Mouse (Mus musculus): ENCODE data around the gene 0610009B22Rik.

The 0610009B22Rik gene

DNA sequence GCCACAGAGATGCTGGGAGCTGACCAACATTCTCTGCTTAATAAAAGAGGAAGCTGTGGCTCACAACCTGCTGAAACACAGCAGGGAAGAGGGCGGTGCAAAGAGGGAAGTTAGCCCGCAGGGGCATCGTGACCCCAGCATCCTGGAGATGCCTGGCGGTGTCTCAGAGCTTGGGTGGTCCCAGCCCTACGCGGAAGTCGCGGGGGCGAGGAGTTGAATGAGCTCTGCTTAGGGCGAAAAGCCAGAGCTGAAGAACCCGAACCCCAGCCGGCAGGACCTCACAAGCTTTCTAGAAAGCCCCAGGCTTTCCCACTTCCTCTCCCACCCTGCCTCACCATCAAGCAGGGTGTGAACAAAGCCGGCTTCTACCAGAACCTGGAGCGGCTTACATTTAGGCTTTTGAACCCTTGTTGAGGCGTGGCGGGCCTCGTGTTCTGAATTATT is 50.7 kb downstream of the 0610009B22Rik start:
- no peak for DNase-seq (ENCODE audit: low read depth, low spot score)

DNA sequence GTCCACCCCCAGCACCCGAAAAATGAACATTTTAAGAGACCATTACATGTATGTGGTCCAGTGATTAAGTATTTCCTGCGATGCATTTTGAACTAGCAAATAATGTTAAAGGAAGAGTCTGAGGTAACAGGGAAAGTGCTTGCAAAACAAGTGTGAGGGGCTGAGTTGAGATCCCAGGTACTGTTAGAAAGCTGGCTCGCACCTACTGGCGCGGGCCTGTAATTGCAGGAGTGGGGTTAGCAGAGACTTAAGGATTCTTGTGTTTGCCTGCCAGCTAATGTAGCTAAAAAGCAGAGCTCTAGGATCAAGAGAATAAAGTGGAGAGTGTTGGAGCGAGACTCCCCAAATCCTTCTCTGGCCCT is 52.4 kb downstream of the 0610009B22Rik start:
- DNase-seq (ENCODE audit: low read depth, low spot score) = peak; percentile 57

DNA sequence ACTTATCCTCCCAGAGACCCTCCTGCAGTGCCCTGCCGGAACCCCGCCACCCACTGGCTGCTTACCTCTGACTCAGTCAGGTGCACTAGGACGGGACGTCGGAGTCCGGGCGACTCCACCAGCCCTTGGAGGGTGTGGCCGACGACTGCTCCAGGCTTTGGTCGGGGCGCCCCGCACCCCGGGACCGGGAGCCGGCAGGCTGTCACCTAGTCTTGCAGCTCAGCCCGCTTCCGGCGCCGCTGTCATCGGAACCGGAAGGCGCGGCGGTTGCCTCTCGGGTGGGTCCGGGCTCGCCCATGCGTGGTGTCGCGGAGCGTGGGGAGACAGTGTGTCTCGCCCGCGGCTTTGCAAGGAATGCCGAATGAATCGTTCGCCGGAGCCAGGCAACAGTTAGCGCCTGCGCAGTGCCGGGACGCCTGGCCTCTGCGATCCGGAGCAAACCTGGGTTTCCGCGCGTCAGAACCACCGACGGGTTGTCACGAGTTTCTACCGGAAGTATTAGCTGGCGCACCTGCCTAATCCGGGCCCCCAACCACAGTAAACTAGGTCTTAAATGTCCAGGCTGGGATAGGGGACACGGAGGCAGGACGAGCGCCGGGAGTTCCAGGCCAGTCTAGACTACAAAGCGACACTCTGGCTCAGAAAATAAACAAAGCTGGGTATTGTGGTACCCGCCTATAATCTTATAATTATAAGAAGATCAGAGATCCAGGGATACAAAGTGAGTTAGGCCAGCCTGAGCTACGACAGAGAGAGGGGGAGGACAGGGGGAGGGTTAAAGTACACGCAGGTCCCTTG is 53.0 kb downstream of the 0610009B22Rik start, which contains the start of gene Rmnd5b:
Rmnd5b (minus strand) TSS at position 372 of the 798 bp plus-strand sequence.
- peak; percentile 85 for DNase-seq (ENCODE audit: low read depth, low spot score)

All from skeletal muscle tissue, adult 2 months (tissue).